Mouse (Mus musculus) forebrain, postnatal 0 days (tissue): ENCODE results near the gene Kcna5. TPM values are rescaled to one million over a fixed set of nuclear protein-coding genes. Genes with fewer than 3 reads are reported as not detected.

Experiments
- ATAC-seq: fragments of 200-750 bp; cut with Nextera tagmentation; 2 replicates; pipeline ENCODE4 v1.8.0; 2017; ENCODE audit warnings: mild to moderate bottlenecking, moderate library complexity
- DNase-seq: peaks from one replicate; pipeline ENCODE4 v3.0.0-alpha.2; 2015
- H3K27ac ChIP-seq: fragments of 300-500 bp; sonication (generic); 2 replicates; pipeline ENCODE4 v1.5.1; 2014; ENCODE audit warnings: low read depth, mild to moderate bottlenecking, antibody characterized with exemption, low read length, moderate library complexity, mixed read lengths
- H3K27me3 ChIP-seq: fragments of 300-500 bp; sonication (generic); 2 replicates; pipeline ENCODE4 v1.6.1; 2014; ENCODE audit warnings: mild to moderate bottlenecking, low read length, mixed read lengths; ENCODE audit not compliant: insufficient read depth
- H3K36me3 ChIP-seq: fragments of 300-500 bp; sonication (generic); 2 replicates; pipeline ENCODE4 v1.6.1; 2014; ENCODE audit warnings: mild to moderate bottlenecking, moderate library complexity; ENCODE audit not compliant: insufficient read depth
- H3K4me1 ChIP-seq: fragments of 300-500 bp; sonication (generic); 2 replicates; pipeline ENCODE4 v1.6.1; 2014; ENCODE audit warnings: antibody characterized with exemption; ENCODE audit not compliant: insufficient read depth
- H3K4me2 ChIP-seq: fragments of 300-500 bp; sonication (generic); 2 replicates; pipeline ENCODE4 v1.6.1; 2014; ENCODE audit warnings: low read depth, mild to moderate bottlenecking, moderate library complexity
- H3K4me3 ChIP-seq: fragments of 300-500 bp; sonication (generic); 2 replicates; pipeline ENCODE4 v1.5.1; 2014; ENCODE audit warnings: low read depth, low read length, mixed read lengths
- H3K9ac ChIP-seq: fragments of 300-500 bp; sonication (generic); 2 replicates; pipeline ENCODE4 v1.6.1; 2014; ENCODE audit warnings: mild to moderate bottlenecking
- H3K9me3 ChIP-seq: fragments of 300-500 bp; sonication (generic); 2 replicates; pipeline ENCODE4 v1.6.1; 2016; ENCODE audit warnings: low read length
- CTCF ChIP-seq: sonication (generic); IDR thresholded peaks from 2 replicates; pipeline ENCODE4 v1.5.1; 2016; ENCODE audit warnings: antibody characterized with exemption, control low read depth, low read depth
- WGBS: fragments of 180-500 bp; shearing (Covaris S2); extraction: QIAGEN DNeasy Blood & Tissue Kit; methylation state at CpG from one replicate; pipeline ENCODE4 v1.1.7; 2014; 5-methylcytosine and 5-hydroxymethylcytosine counted together
- polyA plus RNA-seq: library from polyadenylated mRNA; unstranded; fragments of >200 nt; fragmentation: Nextera tagmentation; extraction: Ambion mirVana; gene quantifications from 2 replicates; pipeline ENCODE4 v1.2.1, GENCODE M21; 2015
- total RNA-seq: library from RNA; depleted of rRNA; stranded (reverse); fragments of >200 nt; gene quantifications from 2 replicates; pipeline ENCODE4 v1.2.3, GENCODE M21; 2014

Gene Kcna5
- total and polyA plus RNA-seq, 2 experiments from 2014 or later, result 3.7 to 8.0 TPM

DNA sequence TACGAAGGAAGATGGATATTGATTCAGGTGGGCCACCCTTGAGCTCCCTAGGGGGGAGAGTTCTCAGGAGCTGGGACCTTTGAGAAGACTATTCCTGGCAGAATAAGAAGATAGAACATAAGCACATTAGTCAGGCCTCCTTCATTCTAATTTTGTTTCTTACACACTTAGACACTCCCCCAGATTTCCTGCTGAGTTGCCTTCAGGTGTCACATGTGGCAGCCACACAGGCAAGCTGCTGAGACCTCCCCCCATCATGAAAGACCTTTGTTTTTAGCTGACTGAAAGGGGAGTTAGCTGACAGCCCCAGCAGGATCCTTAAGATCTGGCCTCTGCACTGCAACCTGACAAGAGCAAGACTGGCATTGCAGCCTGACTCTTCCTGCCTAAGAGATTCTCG is 2.3 kb upstream of the Kcna5 start:
- 41% methylated on average over 2 of the region's 2 CpGs for WGBS
- no peak for TF ChIP-seq CTCF
- Histone ChIP-seq H3K4me1 (peaks cover 4% of the 10 kb centered on the region; the same call in 1 of the 2 replicates), H3K36me3 (no peaks in the 10 kb centered on the region), H3K27ac (no peak overlapping the region), H3K4me3 (no peak overlapping the region), H3K9me3 (no peaks in the 10 kb centered on the region), H3K9ac (no peak overlapping the region), H3K4me2 (no peak overlapping the region), H3K27me3 (peaks cover 9% of the 10 kb centered on the region)
- DNase-seq (no peak), ATAC-seq (no peak)

- H3K27ac ChIP-seq, result no peak overlapping the region
- H3K9ac ChIP-seq, result no peak overlapping the region
- DNase-seq (no peak), ATAC-seq (no peak)
- H3K4me2 ChIP-seq, result no peak overlapping the region
- peaks cover 4% of the 10 kb centered on the region; the same call in 1 of the 2 replicates for H3K4me1 ChIP-seq
- no peak overlapping the region for H3K4me3 ChIP-seq
- TF ChIP-seq CTCF, result no peak
- no peaks in the 10 kb centered on the region for H3K36me3 ChIP-seq
- 78% methylated on average over 4 of the region's 4 CpGs for WGBS
- H3K9me3 ChIP-seq, result no peaks in the 10 kb centered on the region
- H3K27me3 ChIP-seq, result peaks cover 9% of the 10 kb centered on the region
Measured at GRCm38 (mm10) chr6:126536926-126537325, 1.7 kb upstream of the Kcna5 start.

- 27% methylated on average over 1 of the region's 1 CpGs for WGBS
- DNase-seq (no peak), ATAC-seq (no peak)
- H3K4me2 ChIP-seq, result no peak overlapping the region
- H3K27me3 ChIP-seq, result peaks cover 9% of the 10 kb centered on the region
- no peak for TF ChIP-seq CTCF
- no peaks in the 10 kb centered on the region for H3K36me3 ChIP-seq
- H3K9me3 ChIP-seq, result no peaks in the 10 kb centered on the region
- H3K27ac ChIP-seq, result no peak overlapping the region
- H3K4me1 ChIP-seq, result peaks cover 4% of the 10 kb centered on the region; the same call in 1 of the 2 replicates
- no peak overlapping the region for H3K9ac ChIP-seq
- H3K4me3 ChIP-seq, result no peak overlapping the region
Measured at GRCm38 (mm10) chr6:126535911-126536270, 679 bp upstream of the Kcna5 start.

GRCm38 (mm10) chr6:126534531-126535207 is 543 bp downstream of the Kcna5 start:
- no peak for ATAC-seq
- WGBS, result 15% methylated on average over 30 of the region's 31 CpGs
- H3K9ac ChIP-seq, result peak overlapping the region; percentile 31; the same call in 1 of the 2 replicates

GRCm38 (mm10) chr6:126531306-126531705 is 3.9 kb downstream of the Kcna5 start:
- 53% methylated on average over 4 of the region's 4 CpGs for WGBS
- Histone ChIP-seq H3K9ac (no peak overlapping the region), H3K27ac (no peak overlapping the region), H3K36me3 (no peaks in the 10 kb centered on the region), H3K4me3 (no peak overlapping the region), H3K4me2 (no peak overlapping the region), H3K27me3 (peaks cover 9% of the 10 kb centered on the region), H3K4me1 (peaks cover 4% of the 10 kb centered on the region; the same call in 1 of the 2 replicates), H3K9me3 (no peaks in the 10 kb centered on the region)
- no peak for ATAC-seq
- no peak for DNase-seq
- TF ChIP-seq CTCF, result no peak

More at GRCm38 (mm10) chr6:126534531-126535207, 543 bp downstream of the Kcna5 start:
- Histone ChIP-seq H3K36me3 (no peaks in the 10 kb centered on the region), H3K9me3 (no peaks in the 10 kb centered on the region), H3K4me3 (peak overlapping the region; percentile 18), H3K4me1 (peaks cover 4% of the 10 kb centered on the region; the same call in 1 of the 2 replicates), H3K27ac (peak overlapping the region; percentile 50; the same call in 1 of the 2 replicates), H3K4me2 (peak overlapping the region; percentile 42), H3K27me3 (peaks cover 9% of the 10 kb centered on the region)
- no peak for TF ChIP-seq CTCF
- no peak for DNase-seq

GRCm38 (mm10) chr6:126530019-126530418 is 5.2 kb downstream of the Kcna5 start:
- peaks cover 4% of the 10 kb centered on the region; the same call in 1 of the 2 replicates for H3K4me1 ChIP-seq
- no peak for TF ChIP-seq CTCF
- ATAC-seq, result no peak
- no peak overlapping the region for H3K4me3 ChIP-seq
- H3K27ac ChIP-seq, result no peak overlapping the region
- no peaks in the 10 kb centered on the region for H3K9me3 ChIP-seq
- H3K9ac ChIP-seq, result no peak overlapping the region
- no peaks in the 10 kb centered on the region for H3K36me3 ChIP-seq
- DNase-seq, result no peak
- WGBS, result 90% methylated on average over 3 of the region's 3 CpGs
- no peak overlapping the region for H3K4me2 ChIP-seq
- peaks cover 8% of the 10 kb centered on the region for H3K27me3 ChIP-seq

- H3K9me3 ChIP-seq, result no peaks in the 10 kb centered on the region
- WGBS, result 50% methylated on average over 10 of the region's 10 CpGs
- peak overlapping the region; percentile 13; the same call in 1 of the 2 replicates for H3K4me2 ChIP-seq
- H3K4me3 ChIP-seq, result no peak overlapping the region
- TF ChIP-seq CTCF, result no peak
- no peaks in the 10 kb centered on the region; the same call in 1 of the 2 replicates for H3K4me1 ChIP-seq
- DNase-seq (peak; percentile 47), ATAC-seq (peak; percentile 95)
- H3K27me3 ChIP-seq, result no peaks in the 10 kb centered on the region
- no peak overlapping the region for H3K9ac ChIP-seq
- no peaks in the 10 kb centered on the region for H3K36me3 ChIP-seq
- no peak overlapping the region for H3K27ac ChIP-seq
Measured at GRCm38 (mm10) chr6:126514720-126515119, 20.5 kb downstream of the Kcna5 start.
